Mouse (Mus musculus) frontal cortex, postnatal 10 days (tissue): Measurements from ENCODE around the gene BC080695.
"Not testable (repeated sequence)": the region's sequence is repeated elsewhere in the genome, so short reads cannot be mapped to it uniquely, and the experiment has no call there.

Experiments used
- DNase-seq, 2 experiments: peaks; one replicate each; pipeline ENCODE4 v3.0.0; 2022; ENCODE audit warnings: low spot score in 2 of 2, mixed read lengths in 1 of 2

Gene BC080695

GRCm38 (mm10) chr4:143551400-143551799 is at the start of gene BC080695, which contains the start of gene Gm13057:
Gene BC080695, plus strand, starts transcription at chr4:143551700.
Gene Gm13057, plus strand, starts transcription at chr4:143551709.
- not testable (repeated sequence) for DNase-seq

- DNase-seq = no peak
Measured at GRCm38 (mm10) chr4:143511043-143511442, 40.5 kb upstream of the BC080695 start, which contains the start of gene Gm13043. Gene Gm13043, plus strand, starts transcription at chr4:143511343.

GRCm38 (mm10) chr4:143535654-143536053 is 15.8 kb upstream of the BC080695 start, which contains the start of gene Gm13040:
Gene Gm13040, plus strand, starts transcription at chr4:143535954.
- DNase-seq = not testable (repeated sequence)

- DNase-seq = not testable (repeated sequence)
Measured at GRCm38 (mm10) chr4:143611927-143612326, 60.4 kb downstream of the BC080695 start.

- not testable (repeated sequence) for DNase-seq
Measured at GRCm38 (mm10) chr4:143614703-143615102, 63.2 kb downstream of the BC080695 start, which contains the start of gene Gm13083. Gene Gm13083, plus strand, starts transcription at chr4:143615003.

- not testable (repeated sequence) for DNase-seq
Measured at GRCm38 (mm10) chr4:143618101-143618500, 66.6 kb downstream of the BC080695 start.
